ENCODE assay signal across 21 mouse cellular contexts in the genomic region with DNA sequence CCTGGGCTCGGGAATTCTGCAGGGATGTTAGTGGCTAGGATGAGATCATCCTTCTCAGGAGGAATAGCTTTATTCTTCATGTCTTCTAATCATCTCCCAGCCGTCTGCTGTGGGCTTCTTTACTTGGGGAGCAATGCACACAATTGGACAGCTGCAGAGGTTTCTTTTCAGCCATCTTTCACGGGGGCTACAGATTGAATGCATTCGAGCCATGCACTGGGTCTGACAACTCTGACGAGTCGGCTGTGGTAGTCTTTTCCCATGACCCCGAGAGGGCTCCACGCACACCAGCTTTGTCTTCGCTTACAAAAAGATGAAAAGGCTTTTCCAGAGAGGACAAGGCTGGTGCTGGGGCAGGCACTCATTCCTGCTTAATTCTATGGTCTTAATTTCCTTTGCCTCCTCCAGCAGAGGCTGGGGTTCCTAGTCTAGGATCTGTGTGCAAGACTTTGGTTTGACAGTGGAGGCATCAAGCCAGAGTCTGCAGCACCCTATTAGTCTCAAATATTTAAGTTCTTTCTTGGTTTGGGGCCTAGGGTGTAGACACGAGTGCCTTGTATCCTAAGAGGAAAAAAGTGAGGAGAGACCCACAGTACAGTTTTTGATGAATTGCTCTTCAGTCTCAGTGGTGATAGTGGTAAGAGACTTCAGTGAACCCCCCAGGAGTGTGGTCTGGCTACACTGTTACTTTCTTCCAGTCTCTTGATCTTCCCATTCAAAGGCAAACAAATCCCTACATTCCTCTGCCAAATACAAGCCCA. TPM values are rescaled to one million over a fixed set of nuclear protein-coding genes. Genes with fewer than 3 reads are reported as not detected.
DNase-seq lines count a peak whose midpoint lies in the region; ATAC-seq and TF ChIP-seq lines count a peak whose summit lies in the region.
"Had no signal": no experiment of that assay in that cellular context is flagged by ENCODE, and none has a peak within 500 bp of the region (broad histone marks: within the 10 kb centered on the region; RNA-seq: fewer than 3 reads in every experiment).

No protein-coding gene starts in this region.

- no peaks in the 10 kb centered on the region for H3K27me3 ChIP-seq in neural tube, embryonic 11.5 days (ENCODE audit: control insufficient read depth, insufficient read depth, low read length)
- H3K27me3 ChIP-seq in forebrain, embryonic 14.5 days (replicated peaks; ENCODE audit: control insufficient read depth, insufficient read depth, low read length): no peaks in the 10 kb centered on the region
- no peaks in the 10 kb centered on the region for H3K27me3 ChIP-seq in hindbrain, embryonic 16.5 days (replicated peaks; ENCODE audit: control insufficient read depth, insufficient read depth, low read length)
- H3K27me3 ChIP-seq in midbrain, embryonic 16.5 days (ENCODE audit: control insufficient read depth, insufficient read depth, low read depth, low read length): no peaks in the 10 kb centered on the region
- H3K27me3 ChIP-seq: embryonic facial prominence, embryonic 12.5 days; kidney, embryonic 15.5 days; lung, embryonic 15.5 days; stomach, embryonic 15.5 days had no signal

- TF ChIP-seq POLR2A in lung, adult 2 months (IDR thresholded peaks at IDR 0.05; ENCODE audit: borderline replicate concordance, extremely low read depth, low read depth, low read length): no peak

- H3K9me3 ChIP-seq in neural tube, embryonic 11.5 days (ENCODE audit: control insufficient read depth, low read length): no peaks in the 10 kb centered on the region
- H3K9me3 ChIP-seq in forebrain, embryonic 14.5 days (replicated peaks; ENCODE audit: control insufficient read depth, low read length): no peaks in the 10 kb centered on the region
- no peaks in the 10 kb centered on the region for H3K9me3 ChIP-seq in hindbrain, embryonic 16.5 days (ENCODE audit: control insufficient read depth, low read length)
- H3K9me3 ChIP-seq in midbrain, embryonic 16.5 days (replicated peaks; ENCODE audit: control insufficient read depth, low read length, poor library complexity, severe bottlenecking): no peaks in the 10 kb centered on the region
- H3K9me3 ChIP-seq: embryonic facial prominence, embryonic 12.5 days; kidney, embryonic 15.5 days; liver, embryonic 12.5 days; lung, embryonic 15.5 days; stomach, embryonic 15.5 days had no signal

- H3K4me1 ChIP-seq in neural tube, embryonic 11.5 days (ENCODE audit: control insufficient read depth, insufficient read depth, low read length): no peaks in the 10 kb centered on the region
- H3K4me1 ChIP-seq in forebrain, embryonic 14.5 days (ENCODE audit: control insufficient read depth, insufficient read depth, low read length): no peaks in the 10 kb centered on the region; the same call in 1 of the 2 replicates
- no peaks in the 10 kb centered on the region for H3K4me1 ChIP-seq in hindbrain, embryonic 16.5 days (ENCODE audit: control insufficient read depth, insufficient read depth, low read depth, low read length)
- no peaks in the 10 kb centered on the region for H3K4me1 ChIP-seq in midbrain, embryonic 16.5 days (ENCODE audit: control insufficient read depth, insufficient read depth, low read length)
- peaks cover 5% of the 10 kb centered on the region for H3K4me1 ChIP-seq in lung, adult 2 months (ENCODE audit: control insufficient read depth, insufficient read depth, low read length)
- H3K4me1 ChIP-seq: embryonic facial prominence, embryonic 12.5 days; kidney, embryonic 15.5 days; lung, embryonic 15.5 days; stomach, embryonic 15.5 days had no signal

- H3K4me3 ChIP-seq in neural tube, embryonic 11.5 days (ENCODE audit: low read depth, low read length): no peak overlapping the region
- H3K4me3 ChIP-seq in forebrain, embryonic 14.5 days (ENCODE audit: low read depth, low read length): no peak overlapping the region
- H3K4me3 ChIP-seq in hindbrain, embryonic 16.5 days (ENCODE audit: low read length): no peak overlapping the region
- no peak overlapping the region for H3K4me3 ChIP-seq in midbrain, embryonic 16.5 days (ENCODE audit: low read depth, low read length)
- H3K4me3 ChIP-seq in lung, adult 2 months (replicated peaks; ENCODE audit: extremely low read depth, low read depth, low read length): no peak overlapping the region
- H3K4me3 ChIP-seq: embryonic facial prominence, embryonic 12.5 days; kidney, embryonic 15.5 days; liver, embryonic 12.5 days; lung, embryonic 15.5 days; myocyte; stomach, embryonic 15.5 days had no signal

- ATAC-seq in neural tube, embryonic 11.5 days (ENCODE audit: insufficient read depth, low FRiP score, low TSS enrichment): peak; percentile 77
- peak; percentile 61 for ATAC-seq in forebrain, embryonic 14.5 days
- peak; percentile 54 for ATAC-seq in hindbrain, embryonic 16.5 days
- no peak for ATAC-seq in midbrain, embryonic 16.5 days
- ATAC-seq: intestine, embryonic 16.5 days; liver, embryonic 12.5 days had no signal

- 41% methylated on average over 10 of the region's 10 CpGs for WGBS in neural tube, embryonic 11.5 days
- WGBS in forebrain, embryonic 14.5 days: 10% methylated on average over 10 of the region's 10 CpGs
- 16% methylated on average over 10 of the region's 10 CpGs for WGBS in hindbrain, embryonic 16.5 days
- 14% methylated on average over 10 of the region's 10 CpGs for WGBS in midbrain, embryonic 16.5 days
- 71% methylated on average over 10 of the region's 10 CpGs for WGBS in lung, adult 2 months

- no peak for TF ChIP-seq CTCF in lung, adult 2 months (IDR thresholded peaks at IDR 0.05; ENCODE audit: insufficient read depth, low read length)

- H3K9ac ChIP-seq in neural tube, embryonic 11.5 days (ENCODE audit: low read length): no peak overlapping the region
- no peak overlapping the region for H3K9ac ChIP-seq in forebrain, embryonic 14.5 days (ENCODE audit: low read length)
- no peak overlapping the region for H3K9ac ChIP-seq in hindbrain, embryonic 16.5 days (ENCODE audit: low read depth, low read length)
- no peak overlapping the region for H3K9ac ChIP-seq in midbrain, embryonic 16.5 days (ENCODE audit: low read depth, low read length)
- H3K9ac ChIP-seq: embryonic facial prominence, embryonic 12.5 days; kidney, embryonic 15.5 days; liver, embryonic 12.5 days; lung, embryonic 15.5 days; stomach, embryonic 15.5 days had no signal

- no peaks in the 10 kb centered on the region for H3K36me3 ChIP-seq in neural tube, embryonic 11.5 days (ENCODE audit: control insufficient read depth, insufficient read depth, low read length)
- H3K36me3 ChIP-seq in forebrain, embryonic 14.5 days (ENCODE audit: control insufficient read depth, insufficient read depth, low read length): no peaks in the 10 kb centered on the region
- H3K36me3 ChIP-seq in hindbrain, embryonic 16.5 days (ENCODE audit: control insufficient read depth, insufficient read depth, low read length): no peaks in the 10 kb centered on the region
- H3K36me3 ChIP-seq in midbrain, embryonic 16.5 days (ENCODE audit: control insufficient read depth, insufficient read depth, low read length): no peaks in the 10 kb centered on the region
- H3K36me3 ChIP-seq: embryonic facial prominence, embryonic 12.5 days; kidney, embryonic 15.5 days; liver, embryonic 12.5 days; lung, embryonic 15.5 days; stomach, embryonic 15.5 days had no signal

- peak overlapping the region; percentile 63 for H3K27ac ChIP-seq in neural tube, embryonic 11.5 days (ENCODE audit: low read depth, low read length)
- peak overlapping the region; percentile 40; the same call in 1 of the 2 replicates for H3K27ac ChIP-seq in forebrain, embryonic 14.5 days (ENCODE audit: low read depth, low read length)
- no peak overlapping the region for H3K27ac ChIP-seq in hindbrain, embryonic 16.5 days (ENCODE audit: low read depth, low read length)
- H3K27ac ChIP-seq in midbrain, embryonic 16.5 days (ENCODE audit: low read length): 0 out of 2 replicates have a peak overlapping the region, but pooled peaks have one; percentile 36
- H3K27ac ChIP-seq: embryonic facial prominence, embryonic 12.5 days; kidney, embryonic 15.5 days; liver, embryonic 12.5 days; lung, embryonic 15.5 days; stomach, embryonic 15.5 days had no signal

- intact Hi-C loops in left cerebral cortex, postnatal 4 days (cut with DNase I): no loop called here

- peak; percentile 69 for DNase-seq in neural tube, embryonic 11.5 days (ENCODE audit: low spot score)
- DNase-seq in neural tube, embryonic 10.5 days (ENCODE audit: extremely low spot score, low spot score): no peak
- DNase-seq in forebrain, embryonic 14.5 days (ENCODE audit: low spot score): peak; percentile 49
- DNase-seq in left cerebral cortex, postnatal 4 days: no peak
- no peak for DNase-seq in lung, adult 2 months
- no peak for DNase-seq in thymus, postnatal 14 days
- DNase-seq: adrenal gland, postnatal 14 days; cerebellum, adult 9-11 months; heart, postnatal 36 days; layer of hippocampus, postnatal 36 days; thymus, adult 2 months had no signal

- H3K4me2 ChIP-seq in neural tube, embryonic 11.5 days (ENCODE audit: low read depth): no peak overlapping the region
- no peak overlapping the region for H3K4me2 ChIP-seq in forebrain, embryonic 14.5 days (ENCODE audit: low read length)
- H3K4me2 ChIP-seq in hindbrain, embryonic 16.5 days (ENCODE audit: low read length): no peak overlapping the region
- no peak overlapping the region for H3K4me2 ChIP-seq in midbrain, embryonic 16.5 days (ENCODE audit: low read length)
- H3K4me2 ChIP-seq: embryonic facial prominence, embryonic 12.5 days; heart, embryonic 11.5 days; kidney, embryonic 15.5 days; liver, embryonic 12.5 days; lung, embryonic 15.5 days; stomach, embryonic 15.5 days had no signal

RNA-seq across cellular contexts. Expression of a gene that starts 7.4 kb away (rescaled TPM):
- 39.5 and 40.3 TPM in 2 replicates for polyA plus RNA-seq in neural tube, embryonic 11.5 days (2014; fragmentation: Nextera tagmentation; extraction: Ambion mirVana)
- 37.2 and 37.4 TPM in 2 replicates for polyA plus RNA-seq in forebrain, embryonic 14.5 days (2014; fragmentation: Nextera tagmentation; extraction: Ambion mirVana)
- polyA plus RNA-seq in hindbrain, embryonic 16.5 days (2015; fragmentation: Nextera tagmentation; extraction: Ambion mirVana): 40.3 and 41.1 TPM in 2 replicates
- polyA plus RNA-seq in midbrain, embryonic 16.5 days (2015; fragmentation: Nextera tagmentation; extraction: Ambion mirVana): 42.3 and 52.9 TPM in 2 replicates
- total RNA-seq in left cerebral cortex, postnatal 4 days (2021): 10 to 100 TPM; 62.9 TPM
- 125 and 161 TPM in 2 replicates for polyA plus RNA-seq in lung, adult 2 months (2012; rRNA removed)

RNA-seq across cellular contexts. Expression of a gene that starts 34.1 kb away (rescaled TPM):
- polyA plus RNA-seq in neural tube, embryonic 11.5 days (2014; fragmentation: Nextera tagmentation; extraction: Ambion mirVana): 1.9 and 2.9 TPM in 2 replicates
- 5.5 and 7.4 TPM in 2 replicates for polyA plus RNA-seq in forebrain, embryonic 14.5 days (2014; fragmentation: Nextera tagmentation; extraction: Ambion mirVana)
- polyA plus RNA-seq in hindbrain, embryonic 16.5 days (2015; fragmentation: Nextera tagmentation; extraction: Ambion mirVana): 6.1 and 6.9 TPM in 2 replicates
- 6.8 and 8.9 TPM in 2 replicates for polyA plus RNA-seq in midbrain, embryonic 16.5 days (2015; fragmentation: Nextera tagmentation; extraction: Ambion mirVana)
- total RNA-seq in left cerebral cortex, postnatal 4 days (2021): 10 to 100 TPM; 19.8 to 21.1 TPM
- polyA plus RNA-seq in lung, adult 2 months (2012; rRNA removed): 3.1 and 3.7 TPM in 2 replicates
- polyA plus RNA-seq: myocyte had no signal

Comparison
In these comparisons a context has a peak if more than half of its experiments do, and no peak if none do; other contexts are left out.
1. DNase-seq: peak in neural tube, embryonic 11.5 days (single experiment) and forebrain, embryonic 14.5 days (single experiment); none in neural tube, embryonic 10.5 days (single experiment), left cerebral cortex, postnatal 4 days (single experiment), lung, adult 2 months (single experiment) and thymus, postnatal 14 days (single experiment).